Comparison of ENCODE assay signal across 19 mouse cellular contexts in the genomic region with DNA sequence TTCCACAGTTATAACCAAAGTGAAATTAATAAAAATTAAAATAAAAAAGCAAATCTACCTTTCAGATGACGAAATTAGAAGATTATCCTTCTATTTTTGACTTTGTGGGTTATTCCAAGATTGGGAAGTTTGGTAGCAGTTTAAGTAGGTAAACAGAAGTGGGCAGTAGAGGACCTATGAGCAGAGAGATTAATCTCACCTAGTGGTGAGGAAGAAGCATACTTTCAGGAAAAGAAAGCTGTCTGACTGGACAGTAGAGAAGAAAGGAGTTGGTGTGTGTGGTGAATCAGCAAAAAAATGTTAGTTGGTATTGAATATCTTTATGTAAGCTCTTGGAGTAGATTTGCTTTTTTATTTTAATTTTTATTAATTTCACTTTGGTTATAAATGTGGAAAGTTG.
DNase-seq lines count a peak whose midpoint lies in the region; ATAC-seq and TF ChIP-seq lines count a peak whose summit lies in the region.
"Had no signal": no experiment of that assay in that cellular context is flagged by ENCODE, and none has a peak within 500 bp of the region (broad histone marks: within the 10 kb centered on the region; RNA-seq: fewer than 3 reads in every experiment).

No protein-coding gene starts in this region.

- no peaks in the 10 kb centered on the region for H3K9me3 ChIP-seq in kidney, postnatal 0 days (replicated peaks; ENCODE audit: low read length)
- no peaks in the 10 kb centered on the region for H3K9me3 ChIP-seq in kidney, embryonic 15.5 days (replicated peaks)
- H3K9me3 ChIP-seq in midbrain, postnatal 0 days (ENCODE audit: low read length): no peaks in the 10 kb centered on the region
- no peaks in the 10 kb centered on the region for H3K9me3 ChIP-seq in midbrain, embryonic 15.5 days
- no peaks in the 10 kb centered on the region for H3K9me3 ChIP-seq in MEL (replicated peaks; ENCODE audit: insufficient read depth, low read length)
- H3K9me3 ChIP-seq in stomach, postnatal 0 days (ENCODE audit: control insufficient read depth, low read length): no peaks in the 10 kb centered on the region
- H3K9me3 ChIP-seq: heart, embryonic 13.5 days; limb, embryonic 12.5 days; liver, embryonic 15.5 days; midbrain, embryonic 10.5 days; neural tube, embryonic 12.5 days had no signal

- no peak overlapping the region for H3K9ac ChIP-seq in kidney, postnatal 0 days (ENCODE audit: low read depth, low read length)
- no peak overlapping the region for H3K9ac ChIP-seq in kidney, embryonic 15.5 days
- H3K9ac ChIP-seq in midbrain, postnatal 0 days (replicated peaks; ENCODE audit: low read length, poor library complexity, severe bottlenecking): no peak overlapping the region
- no peak overlapping the region for H3K9ac ChIP-seq in midbrain, embryonic 15.5 days
- no peak overlapping the region for H3K9ac ChIP-seq in MEL (ENCODE audit: control insufficient read depth, low read depth, low read length, poor library complexity, severe bottlenecking)
- H3K9ac ChIP-seq in stomach, postnatal 0 days (ENCODE audit: low read length): no peak overlapping the region
- H3K9ac ChIP-seq: heart, embryonic 13.5 days; limb, embryonic 12.5 days; liver, embryonic 15.5 days; neural tube, embryonic 12.5 days had no signal

- peaks cover 9% of the 10 kb centered on the region; the same call in 1 of the 2 replicates for H3K4me1 ChIP-seq in kidney, postnatal 0 days (replicated peaks; ENCODE audit: insufficient read depth, low read length)
- H3K4me1 ChIP-seq in kidney, embryonic 15.5 days: peaks cover 14% of the 10 kb centered on the region
- H3K4me1 ChIP-seq in midbrain, postnatal 0 days (ENCODE audit: insufficient read depth, low read length): no peaks in the 10 kb centered on the region
- H3K4me1 ChIP-seq in midbrain, embryonic 15.5 days: peaks cover 10% of the 10 kb centered on the region; the same call in 1 of the 2 replicates
- no peaks in the 10 kb centered on the region for H3K4me1 ChIP-seq in MEL (ENCODE audit: control insufficient read depth in 1 of 2, insufficient read depth in 2 of 2, low read length in 2 of 2)
- H3K4me1 ChIP-seq in stomach, postnatal 0 days (replicated peaks; ENCODE audit: control insufficient read depth, insufficient read depth): 0 out of 2 replicates have a peak, but pooled peaks cover 3% of the 10 kb centered on the region
- H3K4me1 ChIP-seq: neural tube, embryonic 12.5 days had no signal

- no peaks in the 10 kb centered on the region for H3K27me3 ChIP-seq in kidney, postnatal 0 days (ENCODE audit: insufficient read depth, low read length)
- no peaks in the 10 kb centered on the region for H3K27me3 ChIP-seq in kidney, embryonic 15.5 days
- H3K27me3 ChIP-seq in midbrain, postnatal 0 days (ENCODE audit: insufficient read depth, low read length): no peaks in the 10 kb centered on the region
- H3K27me3 ChIP-seq in midbrain, embryonic 15.5 days (replicated peaks): no peaks in the 10 kb centered on the region
- H3K27me3 ChIP-seq in MEL (ENCODE audit: control insufficient read depth in 1 of 2, insufficient read depth in 2 of 2, low read length in 2 of 2): no peaks in the 10 kb centered on the region
- no peaks in the 10 kb centered on the region for H3K27me3 ChIP-seq in stomach, postnatal 0 days (ENCODE audit: control insufficient read depth, insufficient read depth, low read length)
- H3K27me3 ChIP-seq: heart, embryonic 13.5 days; limb, embryonic 12.5 days; liver, embryonic 15.5 days; neural tube, embryonic 12.5 days had no signal

- no peak overlapping the region for H3K4me2 ChIP-seq in kidney, postnatal 0 days (ENCODE audit: low read length)
- no peak overlapping the region for H3K4me2 ChIP-seq in kidney, embryonic 15.5 days
- no peak overlapping the region for H3K4me2 ChIP-seq in midbrain, postnatal 0 days (ENCODE audit: low read depth, low read length, poor library complexity, severe bottlenecking)
- H3K4me2 ChIP-seq in midbrain, embryonic 15.5 days: no peak overlapping the region
- no peak overlapping the region for H3K4me2 ChIP-seq in stomach, postnatal 0 days (replicated peaks; ENCODE audit: low read depth)
- H3K4me2 ChIP-seq: heart, embryonic 13.5 days; limb, embryonic 12.5 days; liver, embryonic 15.5 days; neural tube, embryonic 12.5 days had no signal

- peak; percentile 66 for TF ChIP-seq CTCF in kidney, postnatal 0 days (IDR thresholded peaks at IDR 0.05; ENCODE audit: low read depth)
- peak; percentile 60 for TF ChIP-seq CTCF in midbrain, postnatal 0 days (IDR thresholded peaks at IDR 0.05)
- TF ChIP-seq CTCF in MEL (IDR thresholded peaks at IDR 0.05 in 2 of 3, conservative IDR thresholded peaks at IDR 0.05 in 1 of 3; ENCODE audit: control insufficient read depth in 1 of 3, insufficient read depth in 1 of 3, low read depth in 2 of 3, low read length in 3 of 3, poor library complexity in 1 of 3, severe bottlenecking in 1 of 3): peak in 2 of 3 experiments; percentile 22 to 69; a peak in 4 of 6 replicates
- peak; percentile 68 for TF ChIP-seq CTCF in stomach, postnatal 0 days (IDR thresholded peaks at IDR 0.05; ENCODE audit: low read depth)

- H3K36me3 ChIP-seq in kidney, postnatal 0 days (ENCODE audit: insufficient read depth, low read length): no peaks in the 10 kb centered on the region
- H3K36me3 ChIP-seq in kidney, embryonic 15.5 days: no peaks in the 10 kb centered on the region
- H3K36me3 ChIP-seq in midbrain, postnatal 0 days (ENCODE audit: insufficient read depth, low read length): no peaks in the 10 kb centered on the region
- no peaks in the 10 kb centered on the region for H3K36me3 ChIP-seq in midbrain, embryonic 15.5 days (replicated peaks)
- H3K36me3 ChIP-seq in MEL (ENCODE audit: control insufficient read depth in 1 of 2, insufficient read depth in 2 of 2, low read length in 2 of 2): no peaks in the 10 kb centered on the region
- H3K36me3 ChIP-seq in stomach, postnatal 0 days (ENCODE audit: control insufficient read depth, insufficient read depth, low read length): no peaks in the 10 kb centered on the region
- H3K36me3 ChIP-seq: heart, embryonic 13.5 days; limb, embryonic 12.5 days; liver, embryonic 15.5 days; midbrain, embryonic 10.5 days; neural tube, embryonic 12.5 days had no signal

- peak; percentile 55 for TF ChIP-seq RAD21 in MEL (IDR thresholded peaks at IDR 0.05; ENCODE audit: low read depth, low read length)

- DNase-seq in kidney, postnatal 0 days (ENCODE audit: low spot score): peak; percentile 59
- peak; percentile 27 for DNase-seq in midbrain, postnatal 0 days (ENCODE audit: low spot score)
- DNase-seq in MEL (ENCODE audit: low read depth, low spot score): peak; percentile 28
- DNase-seq in stomach, postnatal 0 days (ENCODE audit: low spot score): no peak
- no peak for DNase-seq in adrenal gland, adult 2 months
- no peak for DNase-seq in right cerebral cortex, adult 18-20 months
- DNase-seq: cerebellum, adult 18-20 months; cerebellum, postnatal 36 days; heart, adult 11 months; kidney, adult 2 months; kidney, postnatal 25 days; lung, postnatal 14 days had no signal

- no peak overlapping the region for H3K4me3 ChIP-seq in kidney, postnatal 0 days (replicated peaks; ENCODE audit: low read depth, low read length)
- H3K4me3 ChIP-seq in kidney, embryonic 15.5 days (replicated peaks): no peak overlapping the region
- no peak overlapping the region for H3K4me3 ChIP-seq in midbrain, postnatal 0 days (ENCODE audit: low read depth, low read length)
- no peak overlapping the region for H3K4me3 ChIP-seq in midbrain, embryonic 15.5 days
- H3K4me3 ChIP-seq in MEL (ENCODE audit: control insufficient read depth in 1 of 2, insufficient read depth in 1 of 2, low read depth in 2 of 2, low read length in 2 of 2): no peak overlapping the region
- no peak overlapping the region for H3K4me3 ChIP-seq in stomach, postnatal 0 days (ENCODE audit: low read depth, low read length)
- H3K4me3 ChIP-seq: heart, embryonic 13.5 days; limb, embryonic 12.5 days; liver, embryonic 15.5 days; midbrain, embryonic 10.5 days; neural tube, embryonic 12.5 days had no signal

- 76% methylated on average over 1 of the region's 1 CpGs for WGBS in kidney, postnatal 0 days
- WGBS in kidney, embryonic 15.5 days: 71% methylated on average over 1 of the region's 1 CpGs
- 76% methylated on average over 1 of the region's 1 CpGs for WGBS in midbrain, postnatal 0 days
- WGBS in midbrain, embryonic 15.5 days: 75% methylated on average over 1 of the region's 1 CpGs
- 85% methylated on average over 1 of the region's 1 CpGs for WGBS in stomach, postnatal 0 days

- ATAC-seq in kidney, postnatal 0 days (replicated peaks; ENCODE audit: low FRiP score, low read depth): no peak
- ATAC-seq in kidney, embryonic 15.5 days (replicated peaks; ENCODE audit: low FRiP score): no peak
- no peak for ATAC-seq in midbrain, postnatal 0 days (ENCODE audit: low FRiP score)
- no peak for ATAC-seq in midbrain, embryonic 15.5 days (replicated peaks)
- no peak for ATAC-seq in stomach, postnatal 0 days (ENCODE audit: low FRiP score, low TSS enrichment)

- no peak for TF ChIP-seq POLR2A in MEL (IDR thresholded peaks at IDR 0.05; ENCODE audit: control insufficient read depth in 1 of 2, insufficient read depth in 1 of 2, low read depth in 1 of 2, low read length in 2 of 2, poor library complexity in 1 of 2)

- TF ChIP-seq EP300 in MEL (IDR thresholded peaks at IDR 0.05; ENCODE audit: low read depth in 1 of 2, low read length in 2 of 2): no peak
- no peak for TF ChIP-seq EP300 in stomach, postnatal 0 days (optimal IDR thresholded peaks at IDR 0.05)

- H3K27ac ChIP-seq in kidney, postnatal 0 days: no peak overlapping the region
- no peak overlapping the region for H3K27ac ChIP-seq in kidney, embryonic 15.5 days
- no peak overlapping the region for H3K27ac ChIP-seq in midbrain, postnatal 0 days (ENCODE audit: low read depth, low read length)
- no peak overlapping the region for H3K27ac ChIP-seq in midbrain, embryonic 15.5 days
- H3K27ac ChIP-seq in MEL (ENCODE audit: control insufficient read depth, low read depth, low read length): no peak overlapping the region
- H3K27ac ChIP-seq in stomach, postnatal 0 days (replicated peaks): no peak overlapping the region
- H3K27ac ChIP-seq: heart, embryonic 13.5 days; limb, embryonic 12.5 days; liver, embryonic 15.5 days; midbrain, embryonic 10.5 days; neural tube, embryonic 12.5 days had no signal

- H3K79me2 ChIP-seq in MEL (ENCODE audit: control insufficient read depth, insufficient read depth, low read length, poor library complexity): no peaks in the 10 kb centered on the region

TF ChIP-seq in MEL, 35 proteins besides CTCF, POLR2A, EP300 and RAD21:
- TF ChIP-seq ZC3H11A (IDR thresholded peaks at IDR 0.05; ENCODE audit: low read depth, low read length) (peak; percentile 64), NRF1 (IDR thresholded peaks at IDR 0.05; ENCODE audit: insufficient read depth, low read depth, low read length, poor library complexity, severe bottlenecking) (no peak), HCFC1 (IDR thresholded peaks at IDR 0.05; ENCODE audit: low read depth, low read length) (no peak), POLR2AphosphoS2 (IDR thresholded peaks at IDR 0.05; ENCODE audit: low read length) (no peak), SMC3 (IDR thresholded peaks at IDR 0.05; ENCODE audit: low read depth, low read length) (peak; percentile 66), CHD1 (IDR thresholded peaks at IDR 0.05; ENCODE audit: low read depth, low read length) (no peak)

Comparison
In these comparisons a context has a peak if more than half of its experiments do, and no peak if none do; other contexts are left out.
1. DNase-seq: peak in kidney, postnatal 0 days (single experiment), midbrain, postnatal 0 days (single experiment) and MEL (single experiment); none in stomach, postnatal 0 days (single experiment), adrenal gland, adult 2 months (single experiment) and right cerebral cortex, adult 18-20 months (single experiment).
2. Peak in every context shown above with its lines, with median percentiles within 50 percentile points of each other: CTCF ChIP-seq.